Mouse (Mus musculus) embryo, embryonic 11.5 days (tissue): ENCODE data around the gene Sac3d1.
A peak's percentile ranks its signal among the peaks of the same experiment; 100 is the strongest.

Experiments used
- DNase-seq: peaks from one replicate; pipeline ENCODE4 v3.0.0-alpha.2; 2012; ENCODE audit warnings: low read depth, low spot score

Sac3d1 gene

GRCm38 (mm10) chr19:6070571-6071250 lies 47.7 kb downstream of the Sac3d1 start:
- DNase-seq, result no peak

GRCm38 (mm10) chr19:6069851-6070250 lies 48.6 kb downstream of the Sac3d1 start:
- DNase-seq, result no peak

- DNase-seq, result no peak
These were observed 49.5 kb downstream of the Sac3d1 start for GRCm38 (mm10) chr19:6068951-6069350.

GRCm38 (mm10) chr19:6067724-6068415 lies 50.6 kb downstream of the Sac3d1 start, which contains the start of gene Tm7sf2:
Tm7sf2 (minus strand) TSS chr19:6068373.
- peak; percentile 85 for DNase-seq

- DNase-seq, result no peak
These were observed 51.3 kb downstream of the Sac3d1 start for GRCm38 (mm10) chr19:6067011-6067723.

- no peak for DNase-seq
These were observed 51.9 kb downstream of the Sac3d1 start for GRCm38 (mm10) chr19:6066571-6066970.
